Mouse (Mus musculus) hindbrain, embryonic 15.5 days (tissue): ENCODE measurements around the gene Dmxl2. TPM values are rescaled to one million over a fixed set of nuclear protein-coding genes. Genes with fewer than 3 reads are reported as not detected.
A peak's percentile ranks its signal among the peaks of the same experiment; 100 is the strongest.

Experiments
- ATAC-seq: fragments of 200-750 bp; cut with Nextera tagmentation; 2 replicates; pipeline ENCODE4 v1.8.0; 2017; ENCODE audit warnings: low read depth, moderate number of reproducible peaks, moderate TSS enrichment; ENCODE audit not compliant: low FRiP score
- H3K27ac ChIP-seq: fragments of 300-500 bp; sonication (generic); replicated peaks from 2 replicates; pipeline ENCODE4 v1.5.1; 2015; ENCODE audit warnings: mild to moderate bottlenecking, inconsistent platforms
- H3K27me3 ChIP-seq: fragments of 300-500 bp; sonication (generic); 2 replicates; pipeline ENCODE4 v1.6.1; 2015; ENCODE audit warnings: control low read depth, inconsistent platforms
- H3K36me3 ChIP-seq: fragments of 300-500 bp; sonication (generic); 2 replicates; pipeline ENCODE4 v1.6.1; 2015; ENCODE audit warnings: control low read depth, inconsistent platforms
- H3K4me1 ChIP-seq: fragments of 300-500 bp; sonication (generic); replicated peaks from 2 replicates; pipeline ENCODE4 v1.6.1; 2015; ENCODE audit warnings: control low read depth, inconsistent platforms
- H3K4me2 ChIP-seq: fragments of 300-500 bp; sonication (generic); 2 replicates; pipeline ENCODE4 v1.6.1; 2015; ENCODE audit warnings: moderate library complexity, mild to moderate bottlenecking, inconsistent platforms
- H3K4me3 ChIP-seq: fragments of 300-500 bp; sonication (generic); 2 replicates; pipeline ENCODE4 v1.5.1; 2015; ENCODE audit warnings: mild to moderate bottlenecking, inconsistent platforms
- H3K9ac ChIP-seq: fragments of 300-500 bp; sonication (generic); 2 replicates; pipeline ENCODE4 v1.6.1; 2015; ENCODE audit warnings: inconsistent platforms
- H3K9me3 ChIP-seq: fragments of 300-500 bp; sonication (generic); 2 replicates; pipeline ENCODE4 v1.6.1; 2016; ENCODE audit warnings: control low read depth, inconsistent platforms
- WGBS: fragments of 180-500 bp; shearing (Covaris S2); methylation state at CpG from one replicate; pipeline ENCODE4 v1.1.7; 2015; 5-methylcytosine and 5-hydroxymethylcytosine counted together
- polyA plus RNA-seq: library from polyadenylated mRNA; unstranded; fragments of >200 nt; fragmentation: Nextera tagmentation; extraction: Ambion mirVana; gene quantifications from 2 replicates; pipeline ENCODE4 v1.2.1, GENCODE M21; 2015

Dmxl2 gene
- polyA plus RNA-seq, 1 experiment from 2014 or later = 56.0 TPM

GRCm38 (mm10) chr9:54532926-54533325 is 31.5 kb upstream of the Dmxl2 start:
- no peaks in the 10 kb centered on the region for H3K9me3 ChIP-seq
- ATAC-seq = no peak
- H3K9ac ChIP-seq = no peak overlapping the region
- no peaks in the 10 kb centered on the region for H3K36me3 ChIP-seq
- 75% methylated on average over 2 of the region's 2 CpGs for WGBS
- H3K27me3 ChIP-seq = no peaks in the 10 kb centered on the region
- no peak overlapping the region; the same call in 1 of the 2 replicates for H3K27ac ChIP-seq
- H3K4me1 ChIP-seq = peaks cover 28% of the 10 kb centered on the region
- H3K4me3 ChIP-seq = no peak overlapping the region
- no peak overlapping the region for H3K4me2 ChIP-seq

- no peak overlapping the region for H3K27ac ChIP-seq
- no peak for ATAC-seq
- H3K4me3 ChIP-seq = no peak overlapping the region
- no peaks in the 10 kb centered on the region for H3K9me3 ChIP-seq
- H3K4me2 ChIP-seq = no peak overlapping the region
- peaks cover 20% of the 10 kb centered on the region for H3K4me1 ChIP-seq
- H3K36me3 ChIP-seq = no peaks in the 10 kb centered on the region
- H3K27me3 ChIP-seq = no peaks in the 10 kb centered on the region
- H3K9ac ChIP-seq = no peak overlapping the region
Observed at GRCm38 (mm10) chr9:54531421-54531820, 30.0 kb upstream of the Dmxl2 start.

GRCm38 (mm10) chr9:54530836-54531235 is 29.4 kb upstream of the Dmxl2 start:
- H3K27me3 ChIP-seq = no peaks in the 10 kb centered on the region
- H3K36me3 ChIP-seq = no peaks in the 10 kb centered on the region
- ATAC-seq = no peak
- no peak overlapping the region for H3K4me2 ChIP-seq
- 94% methylated on average over 6 of the region's 6 CpGs for WGBS
- H3K4me3 ChIP-seq = no peak overlapping the region
- H3K9ac ChIP-seq = no peak overlapping the region
- no peak overlapping the region for H3K27ac ChIP-seq
- no peaks in the 10 kb centered on the region for H3K9me3 ChIP-seq
- H3K4me1 ChIP-seq = peaks cover 20% of the 10 kb centered on the region

GRCm38 (mm10) chr9:54529950-54530349 is 28.5 kb upstream of the Dmxl2 start:
- Histone ChIP-seq H3K9me3 (no peaks in the 10 kb centered on the region), H3K36me3 (no peaks in the 10 kb centered on the region), H3K27me3 (no peaks in the 10 kb centered on the region), H3K27ac (no peak overlapping the region), H3K4me1 (peaks cover 20% of the 10 kb centered on the region), H3K9ac (no peak overlapping the region), H3K4me2 (no peak overlapping the region), H3K4me3 (no peak overlapping the region)
- ATAC-seq = no peak
- 63% methylated on average over 2 of the region's 2 CpGs for WGBS

GRCm38 (mm10) chr9:54527694-54528093 is 26.3 kb upstream of the Dmxl2 start:
- no peak overlapping the region for H3K4me2 ChIP-seq
- no peak overlapping the region for H3K27ac ChIP-seq
- WGBS = 76% methylated on average over 7 of the region's 7 CpGs
- H3K27me3 ChIP-seq = no peaks in the 10 kb centered on the region
- no peaks in the 10 kb centered on the region for H3K36me3 ChIP-seq
- ATAC-seq = no peak
- no peak overlapping the region for H3K9ac ChIP-seq
- no peaks in the 10 kb centered on the region for H3K9me3 ChIP-seq
- peaks cover 3% of the 10 kb centered on the region; the same call in 1 of the 2 replicates for H3K4me1 ChIP-seq
- no peak overlapping the region for H3K4me3 ChIP-seq

- Histone ChIP-seq H3K27me3 (no peaks in the 10 kb centered on the region), H3K4me1 (no peaks in the 10 kb centered on the region), H3K4me2 (no peak overlapping the region), H3K9me3 (no peaks in the 10 kb centered on the region), H3K4me3 (no peak overlapping the region), H3K36me3 (no peaks in the 10 kb centered on the region), H3K9ac (no peak overlapping the region), H3K27ac (no peak overlapping the region)
- ATAC-seq = no peak
- WGBS = 85% methylated on average over 4 of the region's 4 CpGs
Observed at GRCm38 (mm10) chr9:54520286-54520685, 18.9 kb upstream of the Dmxl2 start.

- 69% methylated on average over 7 of the region's 7 CpGs for WGBS
Observed at GRCm38 (mm10) chr9:54518921-54519320, 17.5 kb upstream of the Dmxl2 start.

GRCm38 (mm10) chr9:54515991-54516390 is 14.6 kb upstream of the Dmxl2 start:
- 85% methylated on average over 2 of the region's 2 CpGs for WGBS
- no peaks in the 10 kb centered on the region for H3K4me1 ChIP-seq
- H3K9me3 ChIP-seq = no peaks in the 10 kb centered on the region
- no peak overlapping the region for H3K4me2 ChIP-seq
- ATAC-seq = no peak
- no peaks in the 10 kb centered on the region for H3K27me3 ChIP-seq
- H3K36me3 ChIP-seq = no peaks in the 10 kb centered on the region
- H3K27ac ChIP-seq = no peak overlapping the region
- H3K4me3 ChIP-seq = no peak overlapping the region
- H3K9ac ChIP-seq = no peak overlapping the region

More at GRCm38 (mm10) chr9:54518921-54519320, 17.5 kb upstream of the Dmxl2 start:
- no peak overlapping the region for H3K4me2 ChIP-seq
- H3K9ac ChIP-seq = no peak overlapping the region
- H3K27me3 ChIP-seq = no peaks in the 10 kb centered on the region
- H3K27ac ChIP-seq = no peak overlapping the region
- H3K36me3 ChIP-seq = no peaks in the 10 kb centered on the region
- H3K4me1 ChIP-seq = no peaks in the 10 kb centered on the region
- no peaks in the 10 kb centered on the region for H3K9me3 ChIP-seq
- H3K4me3 ChIP-seq = no peak overlapping the region
- ATAC-seq = no peak

GRCm38 (mm10) chr9:54502873-54503272 is 1.4 kb upstream of the Dmxl2 start:
- H3K27me3 ChIP-seq = no peaks in the 10 kb centered on the region
- H3K4me1 ChIP-seq = peaks cover 32% of the 10 kb centered on the region
- no peak overlapping the region for H3K27ac ChIP-seq
- H3K9me3 ChIP-seq = no peaks in the 10 kb centered on the region
- ATAC-seq = no peak
- WGBS = 11% methylated on average over 12 of the region's 12 CpGs
- H3K36me3 ChIP-seq = no peaks in the 10 kb centered on the region
- H3K4me2 ChIP-seq = peak overlapping the region; percentile 67
- peak overlapping the region; percentile 68 for H3K4me3 ChIP-seq
- 0 out of 2 replicates have a peak overlapping the region, but pooled peaks have one; percentile 79 for H3K9ac ChIP-seq

- H3K4me3 ChIP-seq = peak overlapping the region; percentile 68
- H3K4me2 ChIP-seq = peak overlapping the region; percentile 67
- H3K9me3 ChIP-seq = no peaks in the 10 kb centered on the region
- peak overlapping the region; percentile 93 for H3K27ac ChIP-seq
- H3K9ac ChIP-seq = peak overlapping the region; percentile 79
- WGBS = 2% methylated on average over 13 of the region's 13 CpGs
- peaks cover 32% of the 10 kb centered on the region for H3K4me1 ChIP-seq
- ATAC-seq = peak; percentile 35; the same call in 1 of the 2 replicates
- H3K36me3 ChIP-seq = no peaks in the 10 kb centered on the region
- H3K27me3 ChIP-seq = no peaks in the 10 kb centered on the region
Observed at GRCm38 (mm10) chr9:54502111-54502495, 677 bp upstream of the Dmxl2 start.

- H3K36me3 ChIP-seq = no peaks in the 10 kb centered on the region
- peak overlapping the region; percentile 93 for H3K27ac ChIP-seq
- no peaks in the 10 kb centered on the region for H3K9me3 ChIP-seq
- no peaks in the 10 kb centered on the region for H3K27me3 ChIP-seq
- ATAC-seq = no peak; the same call in none of the 2 replicates
- H3K9ac ChIP-seq = peak overlapping the region; percentile 79
- peaks cover 32% of the 10 kb centered on the region for H3K4me1 ChIP-seq
- H3K4me2 ChIP-seq = peak overlapping the region; percentile 67
- under 1% methylated on average over 41 of the region's 43 CpGs for WGBS
- peak overlapping the region; percentile 68 for H3K4me3 ChIP-seq
Observed at GRCm38 (mm10) chr9:54500832-54501452, 484 bp downstream of the Dmxl2 start.

- peak overlapping the region; percentile 67 for H3K4me2 ChIP-seq
- H3K27me3 ChIP-seq = no peaks in the 10 kb centered on the region
- H3K4me3 ChIP-seq = peak overlapping the region; percentile 68
- ATAC-seq = no peak
- WGBS = 79% methylated on average over 3 of the region's 3 CpGs
- H3K9me3 ChIP-seq = no peaks in the 10 kb centered on the region
- H3K27ac ChIP-seq = no peak overlapping the region
- H3K4me1 ChIP-seq = peaks cover 32% of the 10 kb centered on the region
- no peaks in the 10 kb centered on the region for H3K36me3 ChIP-seq
- peak overlapping the region; percentile 79; the same call in 1 of the 2 replicates for H3K9ac ChIP-seq
Observed at GRCm38 (mm10) chr9:54499791-54500190, 1.6 kb downstream of the Dmxl2 start.

- Histone ChIP-seq H3K9me3 (no peaks in the 10 kb centered on the region), H3K4me1 (peaks cover 32% of the 10 kb centered on the region), H3K4me3 (0 out of 2 replicates have a peak overlapping the region, but pooled peaks have one; percentile 68), H3K36me3 (no peaks in the 10 kb centered on the region), H3K27me3 (no peaks in the 10 kb centered on the region), H3K27ac (no peak overlapping the region), H3K9ac (no peak overlapping the region; the same call in 1 of the 2 replicates), H3K4me2 (peak overlapping the region; percentile 67)
- no peak for ATAC-seq
- 82% methylated on average over 6 of the region's 6 CpGs for WGBS
Observed at GRCm38 (mm10) chr9:54499291-54499690, 2.1 kb downstream of the Dmxl2 start.
